Mouse (Mus musculus) stomach, embryonic 16.5 days (tissue): ENCODE data around the gene Hist2h2aa2. TPM values are rescaled to one million over a fixed set of nuclear protein-coding genes. Genes with fewer than 3 reads are reported as not detected.

ENCODE experiments used
- ATAC-seq: fragments of 200-750 bp; cut with Nextera tagmentation; 2 replicates; pipeline ENCODE4 v1.8.0; 2017; ENCODE audit warnings: moderate number of reproducible peaks, moderate TSS enrichment; ENCODE audit not compliant: insufficient read depth, low FRiP score
- H3K27ac ChIP-seq: fragments of 300-500 bp; sonication (generic); 2 replicates; pipeline ENCODE4 v1.5.1; 2014; ENCODE audit warnings: low read length
- H3K27me3 ChIP-seq: fragments of 300-500 bp; sonication (generic); 2 replicates; pipeline ENCODE4 v1.6.1; 2014; ENCODE audit warnings: low read length, control low read depth, mixed read lengths; ENCODE audit not compliant: control insufficient read depth, insufficient read depth
- H3K36me3 ChIP-seq: fragments of 300-500 bp; sonication (generic); 2 replicates; pipeline ENCODE4 v1.6.1; 2014; ENCODE audit warnings: low read length; ENCODE audit not compliant: control insufficient read depth, insufficient read depth
- H3K4me1 ChIP-seq: fragments of 300-500 bp; sonication (generic); 2 replicates; pipeline ENCODE4 v1.6.1; 2014; ENCODE audit warnings: low read length, control low read depth, mixed read lengths; ENCODE audit not compliant: control insufficient read depth, insufficient read depth
- H3K4me2 ChIP-seq: fragments of 300-500 bp; sonication (generic); 2 replicates; pipeline ENCODE4 v1.6.1; 2014; ENCODE audit warnings: low read depth, low read length, mixed read lengths
- H3K4me3 ChIP-seq: fragments of 300-500 bp; sonication (generic); replicated peaks from 2 replicates; pipeline ENCODE4 v1.5.1; 2014; ENCODE audit warnings: mild to moderate bottlenecking, low read length
- H3K9ac ChIP-seq: fragments of 300-500 bp; sonication (generic); 2 replicates; pipeline ENCODE4 v1.6.1; 2014; ENCODE audit warnings: low read length
- H3K9me3 ChIP-seq: fragments of 300-500 bp; sonication (generic); replicated peaks from 2 replicates; pipeline ENCODE4 v1.6.1; 2016; ENCODE audit warnings: low read length, control low read depth; ENCODE audit not compliant: control insufficient read depth
- WGBS: fragments of 180-500 bp; shearing (Covaris S2); extraction: QIAGEN DNeasy Blood & Tissue Kit; methylation state at CpG from one replicate; pipeline ENCODE4 v1.1.7; 2014; 5-methylcytosine and 5-hydroxymethylcytosine counted together
- polyA plus RNA-seq: library from polyadenylated mRNA; unstranded; fragments of >200 nt; fragmentation: Nextera tagmentation; extraction: Ambion mirVana; gene quantifications from 2 replicates; pipeline ENCODE4 v1.2.1, GENCODE M21; 2015

The Hist2h2aa2 gene
- polyA plus RNA-seq, 1 experiment from 2014 or later: 49.4 TPM

- Histone ChIP-seq H3K9ac (peak within 1 kb of the TSS; percentile 89), H3K36me3 (no peaks in the 10 kb centered on the region), H3K4me2 (peak within 1 kb of the TSS; percentile 83), H3K27me3 (no peaks in the 10 kb centered on the region), H3K4me3 (peak within 1 kb of the TSS; percentile 68), H3K27ac (peak within 1 kb of the TSS; percentile 99), H3K9me3 (no peaks in the 10 kb centered on the region), H3K4me1 (peaks cover 25% of the 10 kb centered on the region)
- WGBS: under 1% methylated on average over 40 of the region's 40 CpGs
- peak; percentile 89 for ATAC-seq
These were observed 23.0 kb upstream of the Hist2h2aa2 start, which contains the start of gene Hist2h4 for GRCm38 (mm10) chr3:96262979-96263550. TSS of gene Hist2h4 (minus strand) at chr3:96263311.

GRCm38 (mm10) chr3:96262216-96262875, 22.3 kb upstream of the Hist2h2aa2 start:
- WGBS: under 1% methylated on average over 19 of the region's 19 CpGs
- Histone ChIP-seq H3K27ac (peak overlapping the region; percentile 99), H3K4me2 (peak overlapping the region; percentile 83), H3K4me3 (peak overlapping the region; percentile 68), H3K9me3 (no peaks in the 10 kb centered on the region), H3K36me3 (no peaks in the 10 kb centered on the region), H3K27me3 (no peaks in the 10 kb centered on the region), H3K4me1 (peaks cover 20% of the 10 kb centered on the region), H3K9ac (peak overlapping the region; percentile 89)
- peak; percentile 89 for ATAC-seq

- no peaks in the 10 kb centered on the region for H3K36me3 ChIP-seq
- no peaks in the 10 kb centered on the region for H3K9me3 ChIP-seq
- 47% methylated on average over 3 of the region's 3 CpGs for WGBS
- H3K4me2 ChIP-seq: peak overlapping the region; percentile 83
- H3K4me3 ChIP-seq: peak overlapping the region; percentile 68
- ATAC-seq: no peak
- no peaks in the 10 kb centered on the region for H3K27me3 ChIP-seq
- H3K27ac ChIP-seq: peak overlapping the region; percentile 99
- peaks cover 20% of the 10 kb centered on the region for H3K4me1 ChIP-seq
- H3K9ac ChIP-seq: peak overlapping the region; percentile 89
These were observed 21.5 kb upstream of the Hist2h2aa2 start for GRCm38 (mm10) chr3:96261623-96262022.

- ATAC-seq: no peak
- no peak overlapping the region for H3K4me2 ChIP-seq
- WGBS: 90% methylated on average over 5 of the region's 5 CpGs
- peaks cover 25% of the 10 kb centered on the region for H3K4me1 ChIP-seq
- H3K9ac ChIP-seq: no peak overlapping the region
- H3K36me3 ChIP-seq: no peaks in the 10 kb centered on the region
- no peak overlapping the region for H3K4me3 ChIP-seq
- no peaks in the 10 kb centered on the region for H3K9me3 ChIP-seq
- H3K27me3 ChIP-seq: no peaks in the 10 kb centered on the region
- H3K27ac ChIP-seq: no peak overlapping the region
These were observed 20.1 kb upstream of the Hist2h2aa2 start for GRCm38 (mm10) chr3:96260220-96260619.

- Histone ChIP-seq H3K27ac (no peak overlapping the region), H3K4me2 (no peak overlapping the region), H3K9me3 (no peaks in the 10 kb centered on the region), H3K9ac (no peak overlapping the region), H3K4me3 (no peak overlapping the region), H3K27me3 (no peaks in the 10 kb centered on the region), H3K36me3 (no peaks in the 10 kb centered on the region), H3K4me1 (peaks cover 10% of the 10 kb centered on the region; the same call in 1 of the 2 replicates)
- no peak for ATAC-seq
- WGBS: 63% methylated on average over 3 of the region's 3 CpGs
These were observed 17.1 kb upstream of the Hist2h2aa2 start for GRCm38 (mm10) chr3:96257190-96257589.

GRCm38 (mm10) chr3:96255926-96256593, 16.0 kb upstream of the Hist2h2aa2 start:
- H3K9ac ChIP-seq: no peak overlapping the region; the same call in 1 of the 2 replicates
- H3K9me3 ChIP-seq: no peaks in the 10 kb centered on the region
- H3K4me3 ChIP-seq: no peak overlapping the region
- 47% methylated on average over 5 of the region's 5 CpGs for WGBS
- no peaks in the 10 kb centered on the region for H3K36me3 ChIP-seq
- H3K4me1 ChIP-seq: peaks cover 4% of the 10 kb centered on the region; the same call in 1 of the 2 replicates
- ATAC-seq: no peak
- 0 out of 2 replicates have a peak overlapping the region, but pooled peaks have one; percentile 6 for H3K4me2 ChIP-seq
- H3K27me3 ChIP-seq: no peaks in the 10 kb centered on the region
- peak overlapping the region; percentile 60; the same call in 1 of the 2 replicates for H3K27ac ChIP-seq

GRCm38 (mm10) chr3:96254683-96255355, 14.7 kb upstream of the Hist2h2aa2 start:
- no peak overlapping the region for H3K9ac ChIP-seq
- WGBS: 34% methylated on average over 10 of the region's 10 CpGs
- 0 out of 2 replicates have a peak, but pooled peaks have one; percentile 41 for ATAC-seq
- no peaks in the 10 kb centered on the region for H3K9me3 ChIP-seq
- H3K4me3 ChIP-seq: no peak overlapping the region
- no peak overlapping the region for H3K4me2 ChIP-seq
- H3K27me3 ChIP-seq: no peaks in the 10 kb centered on the region
- H3K4me1 ChIP-seq: peaks cover 4% of the 10 kb centered on the region; the same call in 1 of the 2 replicates
- H3K27ac ChIP-seq: no peak overlapping the region
- H3K36me3 ChIP-seq: no peaks in the 10 kb centered on the region

- H3K27me3 ChIP-seq: no peaks in the 10 kb centered on the region
- H3K9ac ChIP-seq: no peak overlapping the region
- H3K4me3 ChIP-seq: no peak overlapping the region
- no peak overlapping the region for H3K27ac ChIP-seq
- ATAC-seq: no peak
- H3K9me3 ChIP-seq: no peaks in the 10 kb centered on the region
- H3K4me1 ChIP-seq: peaks cover 18% of the 10 kb centered on the region
- WGBS: 89% methylated on average over 3 of the region's 3 CpGs
- H3K36me3 ChIP-seq: no peaks in the 10 kb centered on the region
- no peak overlapping the region for H3K4me2 ChIP-seq
These were observed 11.7 kb upstream of the Hist2h2aa2 start for GRCm38 (mm10) chr3:96251787-96252186.
